Mouse (Mus musculus): Measurements from ENCODE around the gene Pomgnt1. TPM values are rescaled to one million over a fixed set of nuclear protein-coding genes. Genes with fewer than 3 reads are reported as not detected.
A peak's percentile ranks its signal among the peaks of the same experiment; 100 is the strongest.

Gene Pomgnt1
- polyA plus RNA-seq, 1 experiment from 2014 or later = 62.2 TPM

- no peaks in the 10 kb centered on the region for H3K4me1 ChIP-seq
- H3K4me2 ChIP-seq = no peak overlapping the region
- no peak for ATAC-seq (replicated peaks; ENCODE audit: low FRiP score)
- H3K9ac ChIP-seq = no peak overlapping the region
- WGBS = 82% methylated on average over 7 of the region's 7 CpGs
- no peaks in the 10 kb centered on the region for H3K9me3 ChIP-seq (replicated peaks)
- H3K4me3 ChIP-seq (replicated peaks) = no peak overlapping the region
- H3K27me3 ChIP-seq = no peaks in the 10 kb centered on the region
- no peak overlapping the region for H3K27ac ChIP-seq
- peaks cover 97% of the 10 kb centered on the region for H3K36me3 ChIP-seq
Observed at GRCm38 (mm10) chr4:116100959-116101358, 22.7 kb upstream of the Pomgnt1 start.

- Histone ChIP-seq H3K4me2 (no peak overlapping the region), H3K27me3 (no peaks in the 10 kb centered on the region), H3K4me3 (replicated peaks) (no peak overlapping the region), H3K9me3 (replicated peaks) (no peaks in the 10 kb centered on the region), H3K27ac (no peak overlapping the region), H3K4me1 (no peaks in the 10 kb centered on the region), H3K36me3 (peaks cover 75% of the 10 kb centered on the region), H3K9ac (no peak overlapping the region)
- no peak for ATAC-seq (replicated peaks; ENCODE audit: low FRiP score)
- WGBS = 92% methylated on average over 5 of the region's 5 CpGs
Observed at GRCm38 (mm10) chr4:116105278-116105677, 18.4 kb upstream of the Pomgnt1 start.

- Histone ChIP-seq H3K27me3 (no peaks in the 10 kb centered on the region), H3K27ac (no peak overlapping the region), H3K36me3 (peaks cover 47% of the 10 kb centered on the region), H3K9me3 (replicated peaks) (no peaks in the 10 kb centered on the region), H3K4me3 (replicated peaks) (no peak overlapping the region), H3K9ac (no peak overlapping the region), H3K4me1 (no peaks in the 10 kb centered on the region), H3K4me2 (no peak overlapping the region)
- 94% methylated on average over 6 of the region's 6 CpGs for WGBS
- no peak for ATAC-seq (replicated peaks; ENCODE audit: low FRiP score)
Observed at GRCm38 (mm10) chr4:116110695-116111094, 12.9 kb upstream of the Pomgnt1 start.

GRCm38 (mm10) chr4:116111486-116111885, 12.2 kb upstream of the Pomgnt1 start:
- H3K9me3 ChIP-seq (replicated peaks) = no peaks in the 10 kb centered on the region
- no peak overlapping the region for H3K27ac ChIP-seq
- H3K9ac ChIP-seq = no peak overlapping the region
- ATAC-seq (replicated peaks; ENCODE audit: low FRiP score) = no peak
- 83% methylated on average over 2 of the region's 2 CpGs for WGBS
- no peaks in the 10 kb centered on the region for H3K4me1 ChIP-seq
- H3K36me3 ChIP-seq = peaks cover 46% of the 10 kb centered on the region
- no peaks in the 10 kb centered on the region for H3K27me3 ChIP-seq
- no peak overlapping the region for H3K4me3 ChIP-seq (replicated peaks)
- H3K4me2 ChIP-seq = no peak overlapping the region

GRCm38 (mm10) chr4:116122762-116123161, 878 bp upstream of the Pomgnt1 start:
- 0% methylated on average over 1 of the region's 1 CpGs for WGBS
- Histone ChIP-seq H3K27me3 (no peaks in the 10 kb centered on the region), H3K4me2 (peak overlapping the region; percentile 68), H3K4me3 (replicated peaks) (peak overlapping the region; percentile 66), H3K27ac (peak overlapping the region; percentile 80; the same call in 1 of the 2 replicates), H3K9me3 (replicated peaks) (no peaks in the 10 kb centered on the region), H3K4me1 (peaks cover 22% of the 10 kb centered on the region), H3K9ac (peak overlapping the region; percentile 59), H3K36me3 (peaks cover 7% of the 10 kb centered on the region; the same call in 1 of the 2 replicates)
- ATAC-seq (replicated peaks; ENCODE audit: low FRiP score) = no peak

- H3K4me3 ChIP-seq (replicated peaks) = no peak overlapping the region
- no peaks in the 10 kb centered on the region for H3K9me3 ChIP-seq (replicated peaks)
- no peak overlapping the region for H3K4me2 ChIP-seq
- peaks cover 22% of the 10 kb centered on the region for H3K4me1 ChIP-seq
- H3K36me3 ChIP-seq = no peaks in the 10 kb centered on the region
- ATAC-seq (replicated peaks; ENCODE audit: low FRiP score) = no peak
- no peaks in the 10 kb centered on the region for H3K27me3 ChIP-seq
- H3K27ac ChIP-seq = no peak overlapping the region
- WGBS = 91% methylated on average over 4 of the region's 4 CpGs
- H3K9ac ChIP-seq = no peak overlapping the region
Observed at GRCm38 (mm10) chr4:116125803-116126386, 2.3 kb downstream of the Pomgnt1 start.

- Histone ChIP-seq H3K9me3 (replicated peaks) (no peaks in the 10 kb centered on the region), H3K9ac (no peak overlapping the region), H3K4me3 (replicated peaks) (no peak overlapping the region), H3K4me2 (no peak overlapping the region), H3K4me1 (peaks cover 15% of the 10 kb centered on the region), H3K27ac (no peak overlapping the region), H3K27me3 (no peaks in the 10 kb centered on the region), H3K36me3 (no peaks in the 10 kb centered on the region)
- no peak for ATAC-seq (replicated peaks; ENCODE audit: low FRiP score)
- WGBS = 81% methylated on average over 6 of the region's 6 CpGs
Observed at GRCm38 (mm10) chr4:116127956-116128355, 4.3 kb downstream of the Pomgnt1 start.

- H3K4me1 ChIP-seq = no peaks in the 10 kb centered on the region
- 76% methylated on average over 4 of the region's 4 CpGs for WGBS
- no peaks in the 10 kb centered on the region; the same call in 1 of the 2 replicates for H3K36me3 ChIP-seq
- no peak overlapping the region for H3K9ac ChIP-seq
- H3K9me3 ChIP-seq (replicated peaks) = no peaks in the 10 kb centered on the region
- no peaks in the 10 kb centered on the region for H3K27me3 ChIP-seq
- no peak for ATAC-seq (replicated peaks; ENCODE audit: low FRiP score)
- H3K4me3 ChIP-seq (replicated peaks) = no peak overlapping the region
- H3K4me2 ChIP-seq = no peak overlapping the region
- H3K27ac ChIP-seq = no peak overlapping the region
Observed at GRCm38 (mm10) chr4:116133126-116133525, 9.5 kb downstream of the Pomgnt1 start.

GRCm38 (mm10) chr4:116134990-116135389, 11.3 kb downstream of the Pomgnt1 start:
- Histone ChIP-seq H3K4me1 (no peaks in the 10 kb centered on the region), H3K4me2 (no peak overlapping the region), H3K9ac (no peak overlapping the region), H3K36me3 (no peaks in the 10 kb centered on the region; the same call in 1 of the 2 replicates), H3K27me3 (no peaks in the 10 kb centered on the region), H3K27ac (no peak overlapping the region), H3K9me3 (replicated peaks) (no peaks in the 10 kb centered on the region), H3K4me3 (replicated peaks) (no peak overlapping the region)
- WGBS = 38% methylated on average over 2 of the region's 2 CpGs
- no peak for ATAC-seq (replicated peaks; ENCODE audit: low FRiP score)

GRCm38 (mm10) chr4:116137421-116137996, 13.9 kb downstream of the Pomgnt1 start:
- no peak for ATAC-seq (replicated peaks; ENCODE audit: low FRiP score)
- no peak overlapping the region for H3K27ac ChIP-seq
- no peaks in the 10 kb centered on the region for H3K9me3 ChIP-seq (replicated peaks)
- WGBS = 60% methylated on average over 13 of the region's 13 CpGs
- no peak overlapping the region for H3K9ac ChIP-seq
- H3K4me1 ChIP-seq = peaks cover 7% of the 10 kb centered on the region; the same call in 1 of the 2 replicates
- H3K36me3 ChIP-seq = no peaks in the 10 kb centered on the region; the same call in 1 of the 2 replicates
- H3K4me2 ChIP-seq = no peak overlapping the region
- H3K4me3 ChIP-seq (replicated peaks) = no peak overlapping the region
- H3K27me3 ChIP-seq = no peaks in the 10 kb centered on the region

- H3K4me2 ChIP-seq = no peak overlapping the region
- H3K9ac ChIP-seq = no peak overlapping the region
- H3K4me1 ChIP-seq = peaks cover 28% of the 10 kb centered on the region
- H3K27me3 ChIP-seq = 0 out of 2 replicates have a peak, but pooled peaks cover 3% of the 10 kb centered on the region
- ATAC-seq (replicated peaks; ENCODE audit: low FRiP score) = no peak
- no peaks in the 10 kb centered on the region for H3K9me3 ChIP-seq (replicated peaks)
- no peak overlapping the region for H3K4me3 ChIP-seq (replicated peaks)
- WGBS = 69% methylated on average over 7 of the region's 7 CpGs
- no peak overlapping the region for H3K27ac ChIP-seq
- H3K36me3 ChIP-seq = no peaks in the 10 kb centered on the region; the same call in 1 of the 2 replicates
Observed at GRCm38 (mm10) chr4:116140801-116141574, 17.3 kb downstream of the Pomgnt1 start.

GRCm38 (mm10) chr4:116141736-116142135, 18.1 kb downstream of the Pomgnt1 start:
- WGBS = 79% methylated on average over 1 of the region's 1 CpGs
- H3K27me3 ChIP-seq = 0 out of 2 replicates have a peak, but pooled peaks cover 3% of the 10 kb centered on the region
- H3K27ac ChIP-seq = no peak overlapping the region
- ATAC-seq (replicated peaks; ENCODE audit: low FRiP score) = no peak
- H3K4me2 ChIP-seq = no peak overlapping the region
- H3K9ac ChIP-seq = no peak overlapping the region
- H3K4me3 ChIP-seq (replicated peaks) = no peak overlapping the region
- no peaks in the 10 kb centered on the region for H3K9me3 ChIP-seq (replicated peaks)
- H3K36me3 ChIP-seq = no peaks in the 10 kb centered on the region
- H3K4me1 ChIP-seq = peaks cover 28% of the 10 kb centered on the region
